Mouse (Mus musculus): ENCODE data around the gene Obsl1.

- TF ChIP-seq CTCF (conservative IDR thresholded peaks at IDR 0.05 in 1 of 2, IDR thresholded peaks at IDR 0.05 in 1 of 2; ENCODE audit: low read depth in 2 of 2, low read length in 2 of 2), result no peak
- no peak for TF ChIP-seq MEF2A (IDR thresholded peaks at IDR 0.05; ENCODE audit: borderline replicate concordance, low read depth, low read length)
- TF ChIP-seq NRF1 (IDR thresholded peaks at IDR 0.05; ENCODE audit: low read depth, low read length), result no peak
- TF ChIP-seq CHD2 (IDR thresholded peaks at IDR 0.05; ENCODE audit: low read length), result no peak
These were observed 15.3 kb downstream of the Obsl1 start for GRCm38 (mm10) chr1:75490785-75491551.
